Mouse (Mus musculus): ENCODE measurements around the gene 4922502D21Rik.

Gene 4922502D21Rik

DNA sequence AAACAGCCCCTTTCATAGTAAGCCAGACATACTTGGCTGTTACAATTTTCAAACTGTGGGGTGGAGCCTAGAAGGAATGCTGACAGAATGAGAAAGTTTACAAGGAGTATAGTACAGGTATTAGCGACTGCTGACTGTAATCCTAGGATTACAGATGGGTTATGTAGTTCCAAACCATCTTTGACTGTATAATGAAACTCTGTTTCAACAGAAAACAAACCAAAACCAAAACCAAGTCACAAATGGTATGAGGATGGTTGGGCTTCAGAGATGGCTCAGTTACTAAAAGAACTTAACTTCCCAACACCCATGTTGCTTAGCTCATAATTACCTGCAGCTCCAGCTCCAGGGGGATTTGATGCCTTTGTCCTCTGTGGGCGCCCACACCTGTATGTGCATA lies 15.1 kb downstream of the 4922502D21Rik start:
- in situ Hi-C loops (cut with MboI; ENCODE audit: unreplicated experiment in 2 of 2): loop anchor here (5.0 to 10.0 kb wide), 2 partner anchors 48 to 49 kb away; no protein-coding TSS in a partner anchor

DNA sequence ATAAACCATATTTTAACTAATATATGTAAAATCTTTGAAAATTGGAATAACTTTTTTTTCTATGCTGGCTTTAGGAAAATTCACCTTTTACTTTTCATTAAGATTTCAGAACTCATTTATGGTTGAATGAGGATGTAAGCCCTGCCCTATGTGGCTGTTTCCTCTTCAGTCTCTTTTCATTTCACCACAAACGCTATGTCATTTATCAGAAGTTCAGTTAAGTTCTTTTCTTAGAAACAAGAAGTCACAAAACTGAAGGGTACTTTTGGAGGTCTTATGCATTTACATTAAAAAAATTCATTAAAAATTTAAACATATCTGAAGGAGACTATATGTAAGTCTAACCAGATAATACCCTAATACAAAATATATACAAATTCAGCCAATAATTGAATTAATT lies 15.9 kb downstream of the 4922502D21Rik start:
- in situ Hi-C loops (cut with MboI; ENCODE audit: unreplicated experiment in 2 of 2): loop anchor here (5.0 to 10.0 kb wide), 2 partner anchors 48 to 49 kb away; no protein-coding TSS in a partner anchor

DNA sequence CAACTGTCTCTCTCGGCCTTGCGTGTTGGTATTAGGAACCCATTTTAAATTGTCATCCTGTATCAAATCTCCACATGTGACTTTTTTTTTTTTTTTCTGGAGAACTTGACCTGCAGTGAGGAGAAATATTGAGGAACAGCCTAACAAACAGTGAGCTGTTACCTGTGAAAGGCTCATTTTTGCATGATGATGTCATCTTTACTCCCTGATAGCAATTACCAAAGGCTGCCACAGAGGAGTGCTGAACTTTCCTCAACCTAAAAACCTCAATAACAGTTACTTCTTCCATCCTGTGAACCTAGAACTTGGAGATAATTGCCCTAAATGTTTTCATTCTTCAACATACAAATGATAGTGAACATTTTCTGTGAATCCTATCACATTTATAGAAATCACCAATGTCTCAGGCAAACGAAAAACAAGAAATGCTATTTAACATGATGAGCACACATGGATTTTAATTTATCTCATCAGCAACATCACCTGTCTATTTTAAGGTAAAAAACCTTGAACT lies 16.9 kb downstream of the 4922502D21Rik start:
- in situ Hi-C loops (cut with MboI; ENCODE audit: unreplicated experiment in 2 of 2): loop anchor here (5.0 to 10.0 kb wide), 2 partner anchors 47 to 50 kb away; no protein-coding TSS in a partner anchor

DNA sequence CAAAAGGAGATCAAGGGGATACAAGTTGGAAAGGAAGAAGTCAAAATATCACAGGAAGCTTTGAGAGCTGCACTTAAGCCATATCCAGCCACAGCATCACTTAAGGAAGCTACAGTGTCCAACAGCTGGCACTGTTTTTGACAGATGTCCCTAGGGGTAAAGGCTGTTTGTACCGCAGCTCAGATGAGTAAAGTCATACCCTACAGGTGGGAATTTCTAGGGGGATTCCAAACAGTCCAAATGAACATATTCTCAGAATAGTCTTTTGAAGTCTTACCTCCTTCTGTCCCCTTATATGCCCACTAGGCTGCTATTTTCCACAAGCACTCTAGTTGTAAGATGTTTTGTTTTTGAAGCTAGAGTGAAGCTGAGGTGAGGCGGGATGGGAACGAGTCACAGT lies 19.1 kb downstream of the 4922502D21Rik start:
- in situ Hi-C loops (cut with MboI; ENCODE audit: unreplicated experiment in 2 of 2): loop anchor here (10.0 kb wide), 1 partner anchor 52 kb away; no protein-coding TSS in a partner anchor

DNA sequence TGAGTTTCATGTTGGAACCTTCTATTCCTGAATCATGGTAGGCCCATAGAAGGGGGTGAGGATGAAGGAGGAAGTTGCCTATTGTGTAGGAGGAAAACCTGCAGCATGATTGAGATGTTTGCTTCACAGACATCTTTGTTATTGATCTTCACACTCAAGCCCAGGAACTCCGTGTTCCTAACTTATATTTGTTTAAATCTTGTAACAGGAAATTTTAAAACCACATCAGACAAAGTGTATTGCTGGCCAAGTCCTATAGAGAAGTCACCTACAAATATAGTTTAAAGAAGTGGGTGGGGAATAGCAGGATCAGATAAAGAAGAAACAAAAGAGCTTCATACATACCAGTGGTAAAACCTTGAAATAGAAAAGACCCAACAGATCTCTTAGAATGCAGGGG lies 27.4 kb downstream of the 4922502D21Rik start:
- in situ Hi-C loops (cut with MboI; ENCODE audit: unreplicated experiment in 2 of 2): no loop called here

DNA sequence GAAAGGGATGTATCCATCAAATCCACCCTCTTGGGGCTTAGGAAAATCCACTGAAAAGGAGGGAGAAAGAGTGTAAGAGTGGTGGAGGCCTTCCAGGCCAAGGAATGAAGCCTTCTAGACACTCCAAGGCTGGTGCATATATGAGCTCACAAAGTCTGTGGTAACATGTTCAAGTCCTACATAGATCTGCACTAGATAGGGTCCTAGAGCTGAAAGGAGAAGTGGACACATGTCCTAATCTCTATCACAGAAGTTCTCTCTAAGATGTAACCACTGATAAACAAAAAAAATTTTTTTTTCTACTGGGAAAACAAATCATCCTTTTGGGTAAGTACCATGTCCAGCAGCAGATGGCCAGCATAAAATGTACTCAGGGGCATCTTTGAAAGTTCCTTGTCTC lies 42.9 kb downstream of the 4922502D21Rik start:
- in situ Hi-C loops (cut with MboI; ENCODE audit: unreplicated experiment in 2 of 2): no loop called here

DNA sequence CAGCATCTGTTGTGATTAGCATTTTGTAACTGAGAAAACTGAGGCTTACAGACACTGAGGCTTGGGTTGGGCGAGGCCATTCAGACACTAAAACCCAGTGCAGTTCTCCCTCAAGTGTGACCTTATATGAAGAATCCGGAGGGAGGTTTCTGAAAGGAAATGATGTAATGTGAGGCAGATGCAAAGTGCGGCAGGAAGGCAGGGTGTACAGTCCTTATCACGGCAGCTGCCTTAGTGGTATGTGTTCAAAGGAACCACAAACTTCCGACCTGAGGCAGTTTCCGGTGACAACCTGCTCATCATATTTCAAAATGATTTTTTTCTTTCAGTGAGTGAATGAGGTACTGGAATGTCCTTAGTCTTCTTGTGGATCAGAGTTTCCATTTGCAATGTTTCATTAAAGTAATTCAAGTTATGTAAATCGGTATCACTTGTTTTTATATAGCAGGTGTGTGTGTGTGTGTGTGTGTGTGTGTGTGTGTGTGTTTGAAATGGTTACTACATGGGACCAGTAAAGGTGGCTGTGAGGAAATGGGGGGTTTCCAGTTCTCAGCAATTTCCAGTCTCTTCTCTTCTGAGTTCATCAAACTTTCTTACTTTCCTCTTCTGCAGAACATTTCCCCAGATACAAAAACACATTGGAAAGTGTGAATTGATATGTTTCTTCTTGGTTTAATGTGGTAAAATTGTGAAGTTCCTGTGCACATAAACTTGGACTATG lies 47.1 kb downstream of the 4922502D21Rik start:
- in situ Hi-C loops (cut with MboI; ENCODE audit: unreplicated experiment in 2 of 2): no loop called here

DNA sequence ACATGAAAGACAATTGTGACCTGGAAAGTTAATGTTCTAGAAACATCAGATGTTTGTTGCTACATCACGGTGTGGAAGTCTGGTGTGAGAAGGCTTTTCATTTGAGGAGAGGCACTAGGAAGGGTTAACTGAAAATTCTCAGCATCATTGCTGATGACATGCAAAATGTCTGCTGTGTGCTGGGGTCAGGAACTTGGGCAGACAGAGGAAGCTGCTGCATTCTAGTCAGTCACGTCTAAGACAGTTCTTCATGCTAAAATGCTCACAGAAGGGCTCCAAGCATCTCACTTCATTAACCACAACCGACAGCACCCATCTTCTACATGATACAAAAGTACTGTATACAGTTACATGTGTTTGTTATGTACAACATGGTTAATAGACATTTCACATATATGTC lies 48.3 kb downstream of the 4922502D21Rik start:
- in situ Hi-C loops (cut with MboI; ENCODE audit: unreplicated experiment in 2 of 2): no loop called here

DNA sequence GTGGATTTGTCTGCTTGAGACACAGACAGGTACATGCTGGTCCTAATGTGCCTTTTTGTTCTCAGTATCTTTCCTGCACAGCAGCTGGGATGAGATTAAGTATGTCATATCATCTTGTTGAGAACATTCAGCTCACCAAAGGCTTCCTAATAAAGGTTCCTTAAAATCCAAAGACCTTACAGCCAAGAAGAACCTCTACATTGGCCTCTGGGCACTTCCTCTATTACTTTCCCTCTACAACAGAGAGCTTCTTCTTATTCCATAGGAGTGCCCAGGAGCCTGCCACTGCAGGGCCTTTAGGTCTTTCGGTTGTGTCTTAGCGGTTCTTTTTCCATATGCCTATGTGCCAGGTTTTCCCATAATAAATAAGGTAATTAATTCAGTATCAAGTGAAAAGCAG lies 55.1 kb downstream of the 4922502D21Rik start:
- in situ Hi-C loops (cut with MboI; ENCODE audit: unreplicated experiment in 2 of 2): no loop called here

DNA sequence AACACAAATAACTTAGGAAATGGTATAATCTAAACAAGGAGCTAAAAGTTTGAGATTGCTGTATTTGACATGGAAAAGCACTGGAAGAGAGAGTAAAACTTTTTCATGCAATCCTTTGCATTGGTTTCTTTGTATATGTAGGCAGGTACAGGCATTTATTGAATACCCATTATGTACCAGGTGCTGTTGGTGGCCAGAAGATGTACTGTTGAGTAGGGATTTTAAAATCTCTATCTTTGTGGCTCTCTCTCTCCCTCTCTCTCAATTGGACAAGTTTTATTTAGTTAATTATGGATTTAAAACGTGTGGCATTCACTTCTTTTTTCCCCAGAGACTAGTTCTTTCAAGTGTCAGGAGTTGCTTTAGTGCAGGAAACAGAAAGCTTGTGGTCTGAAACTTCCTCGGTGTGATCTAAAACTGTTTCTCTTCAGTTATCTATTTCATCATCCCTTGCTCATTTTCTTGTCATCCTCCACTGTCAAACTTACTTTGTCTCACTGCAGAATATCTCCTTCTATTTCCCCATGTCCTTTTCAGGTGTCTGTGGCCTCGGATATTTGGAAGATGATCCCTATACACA lies 55.9 kb downstream of the 4922502D21Rik start:
- in situ Hi-C loops (cut with MboI; ENCODE audit: unreplicated experiment in 2 of 2): no loop called here

DNA sequence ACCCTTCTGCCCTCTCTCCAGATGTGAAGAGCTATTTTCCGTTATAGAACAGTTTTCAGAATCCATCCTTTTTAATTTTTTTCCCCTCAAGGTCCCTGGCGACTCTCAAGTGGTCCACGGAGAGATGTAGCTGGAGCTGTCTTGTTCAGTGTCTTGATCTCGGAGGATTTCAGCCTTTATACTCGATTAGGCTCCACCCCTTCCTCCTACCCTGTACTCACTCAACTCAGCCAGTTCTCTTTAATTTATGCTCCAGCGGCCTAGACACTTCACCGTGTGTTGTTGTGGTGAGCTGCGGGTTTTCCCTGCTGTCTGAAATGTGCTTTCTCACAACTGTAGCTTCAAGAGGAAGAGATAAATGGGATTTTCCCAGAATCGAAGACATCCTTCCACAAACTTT lies 56.4 kb downstream of the 4922502D21Rik start, which contains the start of gene Cd69:
Cd69 (minus strand) TSS at position 217 of the 400 bp plus-strand sequence.
- in situ Hi-C loops (cut with MboI; ENCODE audit: unreplicated experiment in 2 of 2): no loop called here

DNA sequence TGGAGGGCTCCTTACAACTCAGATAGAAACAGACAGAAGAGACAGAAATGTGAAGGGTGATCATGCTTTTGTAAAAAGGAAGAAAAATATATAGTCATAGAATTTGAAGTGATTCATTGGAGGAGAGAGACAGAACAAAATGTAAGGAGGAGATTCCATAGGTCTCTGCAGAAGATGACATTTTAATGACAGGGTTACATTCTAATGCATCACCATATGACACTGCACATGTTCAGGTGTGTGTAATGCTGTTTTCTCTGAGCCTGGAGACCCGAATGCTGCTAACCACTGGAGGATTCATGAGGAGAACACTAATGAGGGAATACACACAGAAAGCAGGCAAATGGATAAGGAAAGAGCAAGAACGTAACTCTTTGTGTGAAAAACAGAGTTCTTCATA lies 57.1 kb downstream of the 4922502D21Rik start:
- in situ Hi-C loops (cut with MboI; ENCODE audit: unreplicated experiment in 2 of 2): no loop called here

DNA sequence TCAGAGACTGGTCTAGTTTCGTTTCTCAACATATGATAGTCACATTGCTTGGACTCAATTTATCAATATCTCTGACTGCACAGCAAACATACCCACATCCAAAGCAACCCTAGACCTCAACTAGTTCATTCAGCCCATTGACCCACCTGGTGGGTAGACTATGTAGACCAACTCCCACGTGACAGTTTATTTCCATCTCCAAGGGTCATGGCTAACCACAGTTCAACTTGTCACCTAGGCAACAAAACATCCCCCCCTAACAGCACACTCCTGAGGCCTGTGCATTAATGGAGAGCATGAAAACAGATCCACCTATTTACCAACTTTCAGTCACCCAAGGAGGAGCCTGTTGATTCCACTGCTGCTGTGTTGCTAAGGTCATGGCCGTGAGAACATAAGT lies 57.9 kb downstream of the 4922502D21Rik start:
- in situ Hi-C loops (cut with MboI; ENCODE audit: unreplicated experiment in 2 of 2): no loop called here

Measured in v-Abl transformed pro-B cells (cell line).